Mouse (Mus musculus) hindbrain, embryonic 15.5 days (tissue): ENCODE measurements around the gene Garnl3. TPM values are rescaled to one million over a fixed set of nuclear protein-coding genes. Genes with fewer than 3 reads are reported as not detected.

Source experiments
- ATAC-seq: fragments of 200-750 bp; cut with Nextera tagmentation; 2 replicates; pipeline ENCODE4 v1.8.0; 2017; ENCODE audit warnings: low read depth, moderate number of reproducible peaks, moderate TSS enrichment; ENCODE audit not compliant: low FRiP score
- H3K27ac ChIP-seq: fragments of 300-500 bp; sonication (generic); replicated peaks from 2 replicates; pipeline ENCODE4 v1.5.1; 2015; ENCODE audit warnings: mild to moderate bottlenecking, inconsistent platforms
- H3K27me3 ChIP-seq: fragments of 300-500 bp; sonication (generic); 2 replicates; pipeline ENCODE4 v1.6.1; 2015; ENCODE audit warnings: control low read depth, inconsistent platforms
- H3K36me3 ChIP-seq: fragments of 300-500 bp; sonication (generic); 2 replicates; pipeline ENCODE4 v1.6.1; 2015; ENCODE audit warnings: control low read depth, inconsistent platforms
- H3K4me1 ChIP-seq: fragments of 300-500 bp; sonication (generic); replicated peaks from 2 replicates; pipeline ENCODE4 v1.6.1; 2015; ENCODE audit warnings: control low read depth, inconsistent platforms
- H3K4me2 ChIP-seq: fragments of 300-500 bp; sonication (generic); 2 replicates; pipeline ENCODE4 v1.6.1; 2015; ENCODE audit warnings: moderate library complexity, mild to moderate bottlenecking, inconsistent platforms
- H3K4me3 ChIP-seq: fragments of 300-500 bp; sonication (generic); 2 replicates; pipeline ENCODE4 v1.5.1; 2015; ENCODE audit warnings: mild to moderate bottlenecking, inconsistent platforms
- H3K9ac ChIP-seq: fragments of 300-500 bp; sonication (generic); 2 replicates; pipeline ENCODE4 v1.6.1; 2015; ENCODE audit warnings: inconsistent platforms
- H3K9me3 ChIP-seq: fragments of 300-500 bp; sonication (generic); 2 replicates; pipeline ENCODE4 v1.6.1; 2016; ENCODE audit warnings: control low read depth, inconsistent platforms
- WGBS: fragments of 180-500 bp; shearing (Covaris S2); methylation state at CpG from one replicate; pipeline ENCODE4 v1.1.7; 2015; 5-methylcytosine and 5-hydroxymethylcytosine counted together
- polyA plus RNA-seq: library from polyadenylated mRNA; unstranded; fragments of >200 nt; fragmentation: Nextera tagmentation; extraction: Ambion mirVana; gene quantifications from 2 replicates; pipeline ENCODE4 v1.2.1, GENCODE M21; 2015

The Garnl3 gene
- polyA plus RNA-seq, 1 experiment from 2014 or later = 56.7 TPM

- no peak overlapping the region for H3K27ac ChIP-seq
- 63% methylated on average over 5 of the region's 5 CpGs for WGBS
- no peak overlapping the region for H3K9ac ChIP-seq
- no peak for ATAC-seq
- peaks cover 38% of the 10 kb centered on the region for H3K36me3 ChIP-seq
- H3K9me3 ChIP-seq = no peaks in the 10 kb centered on the region
- H3K27me3 ChIP-seq = no peaks in the 10 kb centered on the region
- H3K4me1 ChIP-seq = no peaks in the 10 kb centered on the region
- H3K4me3 ChIP-seq = no peak overlapping the region
- H3K4me2 ChIP-seq = no peak overlapping the region
Observed at GRCm38 (mm10) chr2:33005041-33005440, 126.4 kb downstream of the Garnl3 start.

GRCm38 (mm10) chr2:33002144-33002543 lies 129.3 kb downstream of the Garnl3 start:
- Histone ChIP-seq H3K4me2 (no peak overlapping the region), H3K9ac (no peak overlapping the region), H3K4me1 (no peaks in the 10 kb centered on the region), H3K27me3 (no peaks in the 10 kb centered on the region), H3K27ac (no peak overlapping the region), H3K36me3 (peaks cover 35% of the 10 kb centered on the region), H3K4me3 (no peak overlapping the region), H3K9me3 (no peaks in the 10 kb centered on the region)
- ATAC-seq = no peak
- WGBS = 87% methylated on average over 7 of the region's 7 CpGs

GRCm38 (mm10) chr2:32999752-33000151 lies 131.7 kb downstream of the Garnl3 start:
- Histone ChIP-seq H3K9ac (no peak overlapping the region), H3K27ac (no peak overlapping the region), H3K27me3 (no peaks in the 10 kb centered on the region), H3K36me3 (peaks cover 16% of the 10 kb centered on the region), H3K4me2 (no peak overlapping the region), H3K4me3 (no peak overlapping the region), H3K9me3 (no peaks in the 10 kb centered on the region), H3K4me1 (no peaks in the 10 kb centered on the region)
- 98% methylated on average over 2 of the region's 2 CpGs for WGBS
- no peak for ATAC-seq

- Histone ChIP-seq H3K4me2 (no peak overlapping the region), H3K27me3 (no peaks in the 10 kb centered on the region), H3K27ac (no peak overlapping the region), H3K4me1 (no peaks in the 10 kb centered on the region), H3K9me3 (no peaks in the 10 kb centered on the region), H3K4me3 (no peak overlapping the region), H3K9ac (no peak overlapping the region), H3K36me3 (peaks cover 7% of the 10 kb centered on the region; the same call in 1 of the 2 replicates)
- 82% methylated on average over 4 of the region's 4 CpGs for WGBS
- no peak for ATAC-seq
Observed at GRCm38 (mm10) chr2:32997792-32998191, 133.7 kb downstream of the Garnl3 start.

GRCm38 (mm10) chr2:32997081-32997480 lies 134.4 kb downstream of the Garnl3 start:
- Histone ChIP-seq H3K9ac (no peak overlapping the region), H3K36me3 (peaks cover 5% of the 10 kb centered on the region; the same call in 1 of the 2 replicates), H3K4me1 (no peaks in the 10 kb centered on the region), H3K27me3 (no peaks in the 10 kb centered on the region), H3K4me3 (no peak overlapping the region), H3K4me2 (no peak overlapping the region), H3K9me3 (no peaks in the 10 kb centered on the region), H3K27ac (no peak overlapping the region)
- ATAC-seq = no peak
- WGBS = 59% methylated on average over 6 of the region's 6 CpGs

- no peak overlapping the region for H3K4me3 ChIP-seq
- 73% methylated on average over 6 of the region's 6 CpGs for WGBS
- H3K9ac ChIP-seq = no peak overlapping the region
- no peaks in the 10 kb centered on the region for H3K4me1 ChIP-seq
- H3K27ac ChIP-seq = no peak overlapping the region
- no peaks in the 10 kb centered on the region for H3K9me3 ChIP-seq
- no peak overlapping the region for H3K4me2 ChIP-seq
- ATAC-seq = no peak
- H3K27me3 ChIP-seq = no peaks in the 10 kb centered on the region
- H3K36me3 ChIP-seq = peaks cover 18% of the 10 kb centered on the region; the same call in 1 of the 2 replicates
Observed at GRCm38 (mm10) chr2:32992130-32992529, 139.3 kb downstream of the Garnl3 start.

GRCm38 (mm10) chr2:32990167-32990832 lies 141.2 kb downstream of the Garnl3 start:
- no peak for ATAC-seq
- Histone ChIP-seq H3K9me3 (no peaks in the 10 kb centered on the region), H3K4me1 (no peaks in the 10 kb centered on the region), H3K36me3 (peaks cover 25% of the 10 kb centered on the region), H3K27me3 (no peaks in the 10 kb centered on the region), H3K27ac (no peak overlapping the region), H3K4me2 (no peak overlapping the region), H3K9ac (no peak overlapping the region), H3K4me3 (no peak overlapping the region)
- 56% methylated on average over 13 of the region's 13 CpGs for WGBS

GRCm38 (mm10) chr2:32989376-32989775 lies 142.1 kb downstream of the Garnl3 start:
- Histone ChIP-seq H3K4me2 (no peak overlapping the region), H3K27me3 (no peaks in the 10 kb centered on the region), H3K9me3 (no peaks in the 10 kb centered on the region), H3K36me3 (peaks cover 25% of the 10 kb centered on the region), H3K9ac (no peak overlapping the region), H3K4me1 (no peaks in the 10 kb centered on the region), H3K27ac (no peak overlapping the region), H3K4me3 (no peak overlapping the region)
- ATAC-seq = no peak
- 80% methylated on average over 3 of the region's 3 CpGs for WGBS

- WGBS = 57% methylated on average over 8 of the region's 8 CpGs
- ATAC-seq = no peak
Observed at GRCm38 (mm10) chr2:32985844-32986243, 145.6 kb downstream of the Garnl3 start.

GRCm38 (mm10) chr2:32983617-32984016 lies 147.8 kb downstream of the Garnl3 start:
- peaks cover 9% of the 10 kb centered on the region for H3K36me3 ChIP-seq
- H3K9me3 ChIP-seq = no peaks in the 10 kb centered on the region
- no peak overlapping the region for H3K4me3 ChIP-seq
- 68% methylated on average over 6 of the region's 6 CpGs for WGBS
- H3K9ac ChIP-seq = no peak overlapping the region
- no peak for ATAC-seq
- no peaks in the 10 kb centered on the region for H3K27me3 ChIP-seq
- no peak overlapping the region for H3K4me2 ChIP-seq
- H3K27ac ChIP-seq = no peak overlapping the region
- H3K4me1 ChIP-seq = peaks cover 22% of the 10 kb centered on the region

More at GRCm38 (mm10) chr2:32985844-32986243, 145.6 kb downstream of the Garnl3 start:
- no peak overlapping the region for H3K4me2 ChIP-seq
- H3K27ac ChIP-seq = no peak overlapping the region
- H3K9me3 ChIP-seq = no peaks in the 10 kb centered on the region
- no peaks in the 10 kb centered on the region for H3K27me3 ChIP-seq
- H3K4me1 ChIP-seq = peaks cover 12% of the 10 kb centered on the region
- no peak overlapping the region for H3K4me3 ChIP-seq
- H3K9ac ChIP-seq = no peak overlapping the region
- peaks cover 12% of the 10 kb centered on the region for H3K36me3 ChIP-seq

- 6% methylated on average over 4 of the region's 4 CpGs for WGBS
- peaks cover 9% of the 10 kb centered on the region for H3K36me3 ChIP-seq
- H3K9ac ChIP-seq = no peak overlapping the region
- no peak overlapping the region for H3K27ac ChIP-seq
- H3K4me2 ChIP-seq = peak overlapping the region; percentile 94
- peak overlapping the region; percentile 79 for H3K4me3 ChIP-seq
- no peak for ATAC-seq
- H3K4me1 ChIP-seq = peaks cover 22% of the 10 kb centered on the region
- no peaks in the 10 kb centered on the region for H3K9me3 ChIP-seq
- H3K27me3 ChIP-seq = no peaks in the 10 kb centered on the region
Observed at GRCm38 (mm10) chr2:32982700-32983099, 148.8 kb downstream of the Garnl3 start.

- peak; percentile 99 for ATAC-seq
- H3K4me1 ChIP-seq = peaks cover 29% of the 10 kb centered on the region
- H3K9ac ChIP-seq = peak within 1 kb of the TSS; percentile 85
- H3K27ac ChIP-seq = peak within 1 kb of the TSS; percentile 77
- WGBS = 1% methylated on average over 50 of the region's 50 CpGs
- H3K4me3 ChIP-seq = peak within 1 kb of the TSS; percentile 79
- H3K36me3 ChIP-seq = peaks cover 9% of the 10 kb centered on the region
- H3K9me3 ChIP-seq = no peaks in the 10 kb centered on the region
- no peaks in the 10 kb centered on the region for H3K27me3 ChIP-seq
- H3K4me2 ChIP-seq = peak within 1 kb of the TSS; percentile 94
Observed at GRCm38 (mm10) chr2:32981725-32982271, 149.7 kb downstream of the Garnl3 start, which contains the start of gene Slc2a8. Gene Slc2a8, minus strand, starts transcription at chr2:32982083.
